Mouse (Mus musculus): ENCODE measurements around the gene Chst2.

DNA sequence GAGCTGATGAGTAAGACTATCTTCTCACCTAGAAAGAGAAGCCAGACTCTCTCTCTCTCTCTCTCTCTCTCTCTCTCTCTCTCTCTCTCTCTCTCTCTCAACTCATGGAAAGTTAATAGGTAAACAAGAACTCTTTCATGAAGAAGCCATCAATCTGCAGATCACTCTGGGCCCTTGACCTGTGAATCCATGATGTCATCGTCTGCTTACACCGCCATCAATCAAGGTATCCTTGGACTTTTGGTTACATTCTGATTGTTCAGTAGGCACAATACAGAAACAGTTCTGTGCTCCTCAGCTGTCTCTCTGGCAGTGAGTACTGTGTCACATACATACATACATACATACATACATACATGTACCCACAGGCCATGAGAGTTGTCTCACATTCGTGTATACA, 16.6 kb downstream of the Chst2 start:
- TF ChIP-seq CTCF (IDR thresholded peaks at IDR 0.05; ENCODE audit: low read depth), result no peak
- TF ChIP-seq EP300 (IDR thresholded peaks at IDR 0.05; ENCODE audit: low read depth), result no peak

Data from liver, embryonic 14.5 days (tissue).